Mouse (Mus musculus): ENCODE data around the gene Acer3. TPM values are rescaled to one million over a fixed set of nuclear protein-coding genes. Genes with fewer than 3 reads are reported as not detected.

Acer3 gene
- polyA plus RNA-seq, 1 experiment from 2014 or later = 21.5 TPM

DNA sequence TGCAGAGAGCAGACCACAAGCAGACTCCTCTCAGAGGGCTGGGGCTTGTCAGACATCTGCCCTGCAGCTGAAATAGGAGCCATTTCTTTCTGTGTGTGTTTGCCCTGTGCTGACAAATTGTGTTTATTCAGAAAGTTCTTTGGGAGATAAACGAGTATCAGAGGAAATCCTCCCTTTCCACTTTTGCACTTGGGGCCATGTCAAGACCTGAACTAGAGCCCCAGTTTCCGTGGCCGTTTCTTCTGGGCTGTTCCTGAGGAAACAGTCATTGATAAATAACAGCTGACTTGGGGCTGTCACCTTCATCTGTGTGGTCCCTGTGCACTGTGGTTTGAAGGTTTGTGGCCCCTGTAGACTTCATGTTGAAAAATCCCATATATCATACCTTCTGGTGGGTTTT is 10.9 kb upstream of the Acer3 start:
- Histone ChIP-seq H3K4me1 (ENCODE audit: control insufficient read depth, insufficient read depth, low read length) (no peaks in the 10 kb centered on the region), H3K9me3 (replicated peaks; ENCODE audit: control insufficient read depth, low read length) (no peaks in the 10 kb centered on the region), H3K27me3 (ENCODE audit: control insufficient read depth, insufficient read depth, low read length) (no peaks in the 10 kb centered on the region), H3K36me3 (replicated peaks; ENCODE audit: control insufficient read depth, insufficient read depth, low read depth, low read length) (no peaks in the 10 kb centered on the region), H3K4me3 (ENCODE audit: low read depth, low read length) (no peak overlapping the region), H3K4me2 (ENCODE audit: low read depth, low read length) (no peak overlapping the region), H3K27ac (replicated peaks; ENCODE audit: low read depth, low read length) (no peak overlapping the region), H3K9ac (replicated peaks; ENCODE audit: low read length) (no peak overlapping the region)
- WGBS = 34% methylated on average over 3 of the region's 3 CpGs
- no peak for ATAC-seq (replicated peaks; ENCODE audit: insufficient number of reproducible peaks, low FRiP score, low TSS enrichment, low read depth)
- DNase-seq (ENCODE audit: low spot score) = no peak

DNA sequence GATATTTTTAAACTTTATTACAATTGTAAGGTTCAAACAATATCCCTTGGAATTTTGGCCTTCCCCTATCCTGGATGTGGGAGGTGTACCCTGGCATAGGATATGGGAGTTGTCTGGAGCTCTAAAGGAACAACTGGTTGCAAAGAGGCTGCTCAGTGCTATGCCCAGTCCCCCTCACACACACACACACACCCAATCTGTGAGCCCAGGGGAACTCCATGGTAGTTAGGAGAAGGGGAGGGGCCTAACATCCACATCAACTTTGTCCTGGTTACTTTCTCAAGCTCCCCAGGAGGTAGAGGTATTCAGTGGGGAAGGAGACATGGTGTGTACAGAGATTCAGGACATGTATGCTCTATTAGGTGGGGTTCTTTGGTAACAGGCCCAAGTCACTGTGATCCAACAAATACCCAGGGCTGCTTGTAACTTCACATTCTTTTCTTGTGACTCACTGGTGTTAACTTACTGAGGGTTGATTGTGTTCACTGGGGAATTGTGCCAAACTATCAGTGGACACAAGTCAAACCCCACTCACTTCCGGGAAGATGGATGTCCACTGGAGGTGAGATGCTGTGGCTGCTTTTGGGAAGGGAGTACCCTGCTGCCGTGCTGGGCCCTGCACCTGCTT is 9.5 kb upstream of the Acer3 start:
- Histone ChIP-seq H3K4me3 (ENCODE audit: low read depth, low read length) (no peak overlapping the region), H3K9ac (replicated peaks; ENCODE audit: low read length) (no peak overlapping the region), H3K4me2 (ENCODE audit: low read depth, low read length) (no peak overlapping the region), H3K4me1 (ENCODE audit: control insufficient read depth, insufficient read depth, low read length) (no peaks in the 10 kb centered on the region), H3K9me3 (replicated peaks; ENCODE audit: control insufficient read depth, low read length) (no peaks in the 10 kb centered on the region), H3K27ac (replicated peaks; ENCODE audit: low read depth, low read length) (no peak overlapping the region), H3K27me3 (ENCODE audit: control insufficient read depth, insufficient read depth, low read length) (no peaks in the 10 kb centered on the region), H3K36me3 (replicated peaks; ENCODE audit: control insufficient read depth, insufficient read depth, low read depth, low read length) (no peaks in the 10 kb centered on the region)
- 84% methylated on average over 2 of the region's 2 CpGs for WGBS
- DNase-seq (ENCODE audit: low spot score) (no peak), ATAC-seq (replicated peaks; ENCODE audit: insufficient number of reproducible peaks, low FRiP score, low TSS enrichment, low read depth) (no peak)

DNA sequence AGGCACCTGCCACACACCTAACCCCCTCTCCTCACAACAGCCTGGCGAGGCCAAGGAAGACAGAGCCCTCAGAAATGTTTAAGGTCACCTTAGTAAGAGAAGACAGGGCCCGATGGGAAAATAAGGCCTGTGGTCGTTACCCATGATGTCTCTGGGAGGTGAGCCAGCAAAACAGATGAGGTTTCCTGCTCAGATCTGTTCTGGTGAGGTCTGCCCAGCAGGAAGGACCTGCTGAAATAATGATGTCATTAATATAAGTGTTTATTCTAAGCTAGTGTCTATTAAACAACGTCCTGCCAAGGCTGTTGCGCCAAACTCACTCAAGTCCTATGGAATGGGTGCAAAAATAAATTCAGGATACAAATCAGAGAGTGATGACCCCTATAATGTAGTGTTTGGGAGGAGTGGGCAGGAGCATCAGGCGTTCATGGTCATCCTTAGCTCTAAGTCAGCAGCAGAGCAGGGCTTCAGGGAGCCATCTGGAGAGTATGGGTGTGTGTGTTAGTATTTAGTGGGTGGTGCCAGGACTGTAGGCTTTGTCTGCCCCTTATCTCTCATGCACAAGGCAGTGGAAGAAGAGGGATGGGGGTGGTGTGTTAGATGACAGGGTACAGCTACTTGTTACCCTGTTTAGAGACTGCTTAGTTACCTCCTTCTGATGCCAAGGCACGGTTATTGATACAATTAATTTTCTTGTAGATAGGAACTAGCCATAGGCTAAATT is 8.8 kb upstream of the Acer3 start:
- no peaks in the 10 kb centered on the region for H3K36me3 ChIP-seq (replicated peaks; ENCODE audit: control insufficient read depth, insufficient read depth, low read depth, low read length)

DNA sequence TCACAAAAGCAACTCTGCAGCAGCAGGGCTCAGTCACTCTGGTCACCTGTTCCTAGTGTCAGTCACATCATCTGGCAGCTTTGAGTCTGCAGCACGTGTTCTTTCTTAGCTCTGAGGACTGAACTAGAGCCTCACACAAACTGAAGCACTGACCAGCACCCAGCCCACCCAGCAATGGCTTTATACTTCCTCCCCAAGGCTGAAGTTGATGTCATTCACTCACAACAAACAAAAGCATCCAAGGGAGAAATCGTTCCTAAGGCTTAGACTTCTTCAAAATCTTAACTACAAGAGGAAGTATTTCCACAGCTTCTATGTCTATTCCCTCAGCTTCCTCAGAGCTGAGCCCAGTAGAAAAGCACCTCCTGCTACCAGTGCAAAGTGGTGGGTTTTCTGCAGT is 7.3 kb upstream of the Acer3 start:
- Histone ChIP-seq H3K4me3 (ENCODE audit: low read depth, low read length) (no peak overlapping the region), H3K9ac (replicated peaks; ENCODE audit: low read length) (no peak overlapping the region), H3K9me3 (replicated peaks; ENCODE audit: control insufficient read depth, low read length) (no peaks in the 10 kb centered on the region), H3K4me2 (ENCODE audit: low read depth, low read length) (no peak overlapping the region), H3K27me3 (ENCODE audit: control insufficient read depth, insufficient read depth, low read length) (no peaks in the 10 kb centered on the region), H3K27ac (replicated peaks; ENCODE audit: low read depth, low read length) (no peak overlapping the region), H3K4me1 (ENCODE audit: control insufficient read depth, insufficient read depth, low read length) (no peaks in the 10 kb centered on the region), H3K36me3 (replicated peaks; ENCODE audit: control insufficient read depth, insufficient read depth, low read depth, low read length) (no peaks in the 10 kb centered on the region)
- 53% methylated on average over 2 of the region's 2 CpGs for WGBS
- DNase-seq (ENCODE audit: low spot score) (no peak), ATAC-seq (replicated peaks; ENCODE audit: insufficient number of reproducible peaks, low FRiP score, low TSS enrichment, low read depth) (no peak)

More for the DNA sequence above, 8.8 kb upstream of the Acer3 start:
- Histone ChIP-seq H3K4me1 (ENCODE audit: control insufficient read depth, insufficient read depth, low read length) (no peaks in the 10 kb centered on the region), H3K9ac (replicated peaks; ENCODE audit: low read length) (no peak overlapping the region), H3K27ac (replicated peaks; ENCODE audit: low read depth, low read length) (no peak overlapping the region), H3K9me3 (replicated peaks; ENCODE audit: control insufficient read depth, low read length) (no peaks in the 10 kb centered on the region), H3K4me3 (ENCODE audit: low read depth, low read length) (no peak overlapping the region), H3K4me2 (ENCODE audit: low read depth, low read length) (no peak overlapping the region), H3K27me3 (ENCODE audit: control insufficient read depth, insufficient read depth, low read length) (no peaks in the 10 kb centered on the region)
- no peak for DNase-seq (ENCODE audit: low spot score)
- no peak for ATAC-seq (replicated peaks; ENCODE audit: insufficient number of reproducible peaks, low FRiP score, low TSS enrichment, low read depth)
- 81% methylated on average over 7 of the region's 7 CpGs for WGBS

DNA sequence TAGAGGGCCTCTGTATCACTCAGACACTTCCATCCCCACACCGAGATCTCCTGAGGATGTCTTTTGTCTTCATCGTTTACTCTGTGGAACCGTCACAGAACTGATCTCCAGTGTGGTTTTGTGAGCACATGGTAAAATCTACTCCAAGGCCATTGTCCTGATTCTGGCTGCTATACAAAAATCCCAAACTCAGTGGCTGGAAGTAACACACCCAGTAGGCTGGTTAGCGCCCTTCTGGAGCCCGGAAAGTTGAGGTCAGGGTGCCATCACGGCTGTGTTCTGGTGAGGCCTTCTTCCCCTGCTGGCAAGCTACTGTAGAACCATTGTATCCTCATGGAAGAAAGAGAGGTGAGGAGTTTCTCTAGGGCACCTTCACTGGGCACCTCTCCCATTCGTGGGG is 5.0 kb upstream of the Acer3 start:
- 83% methylated on average over 7 of the region's 7 CpGs for WGBS
- no peaks in the 10 kb centered on the region for H3K9me3 ChIP-seq (replicated peaks; ENCODE audit: control insufficient read depth, low read length)
- H3K4me3 ChIP-seq (ENCODE audit: low read depth, low read length) = no peak overlapping the region
- no peaks in the 10 kb centered on the region for H3K4me1 ChIP-seq (ENCODE audit: control insufficient read depth, insufficient read depth, low read length)
- no peak overlapping the region for H3K27ac ChIP-seq (replicated peaks; ENCODE audit: low read depth, low read length)
- no peak overlapping the region for H3K4me2 ChIP-seq (ENCODE audit: low read depth, low read length)
- H3K9ac ChIP-seq (replicated peaks; ENCODE audit: low read length) = no peak overlapping the region
- DNase-seq (ENCODE audit: low spot score) = no peak
- ATAC-seq (replicated peaks; ENCODE audit: insufficient number of reproducible peaks, low FRiP score, low TSS enrichment, low read depth) = no peak
- H3K36me3 ChIP-seq (replicated peaks; ENCODE audit: control insufficient read depth, insufficient read depth, low read depth, low read length) = no peaks in the 10 kb centered on the region
- H3K27me3 ChIP-seq (ENCODE audit: control insufficient read depth, insufficient read depth, low read length) = no peaks in the 10 kb centered on the region

GRCm38 (mm10) chr7:98324228-98324627 is 3.2 kb upstream of the Acer3 start:
- 78% methylated on average over 1 of the region's 1 CpGs for WGBS
- Histone ChIP-seq H3K9ac (replicated peaks; ENCODE audit: low read length) (no peak overlapping the region), H3K27ac (replicated peaks; ENCODE audit: low read depth, low read length) (no peak overlapping the region), H3K4me3 (ENCODE audit: low read depth, low read length) (no peak overlapping the region), H3K9me3 (replicated peaks; ENCODE audit: control insufficient read depth, low read length) (no peaks in the 10 kb centered on the region), H3K4me1 (ENCODE audit: control insufficient read depth, insufficient read depth, low read length) (no peaks in the 10 kb centered on the region), H3K36me3 (replicated peaks; ENCODE audit: control insufficient read depth, insufficient read depth, low read depth, low read length) (no peaks in the 10 kb centered on the region), H3K4me2 (ENCODE audit: low read depth, low read length) (no peak overlapping the region), H3K27me3 (ENCODE audit: control insufficient read depth, insufficient read depth, low read length) (no peaks in the 10 kb centered on the region)
- ATAC-seq (replicated peaks; ENCODE audit: insufficient number of reproducible peaks, low FRiP score, low TSS enrichment, low read depth) (no peak), DNase-seq (ENCODE audit: low spot score) (no peak)

DNA sequence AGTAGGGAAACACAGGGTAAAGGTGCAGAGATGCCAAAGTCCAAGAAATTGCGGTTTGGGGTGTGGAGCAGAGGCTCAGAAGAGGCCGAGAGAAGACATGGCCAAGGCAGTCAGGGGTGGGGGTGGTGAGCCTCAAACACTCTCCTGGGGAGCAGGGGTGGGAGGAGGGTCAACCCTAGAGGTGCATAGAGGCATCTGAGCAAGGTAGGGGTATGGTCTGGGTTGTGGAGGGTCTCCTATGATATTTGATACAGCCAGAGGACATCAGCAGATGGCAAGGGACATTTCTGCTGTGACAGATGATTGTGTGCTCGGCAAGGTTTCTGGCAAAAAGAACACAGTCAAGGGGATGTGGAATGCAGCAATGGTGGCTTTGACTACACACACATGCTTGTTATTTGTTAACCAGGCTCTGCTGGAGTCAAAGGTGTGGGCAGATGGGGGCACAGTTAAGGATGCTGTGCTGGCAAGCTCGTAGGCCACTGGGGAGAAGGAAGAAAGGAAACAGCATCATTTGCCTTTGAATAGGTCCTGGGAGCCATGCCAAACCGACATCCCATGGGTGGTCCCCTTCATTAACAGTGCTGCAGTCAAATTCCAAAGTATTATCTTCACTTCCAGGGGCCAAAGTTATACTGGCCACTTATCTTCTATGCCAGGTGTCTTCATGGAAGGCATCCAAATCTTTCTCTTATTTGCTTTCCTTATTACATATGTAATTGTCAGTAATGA is 2.4 kb upstream of the Acer3 start:
- DNase-seq (ENCODE audit: low spot score) (no peak), ATAC-seq (replicated peaks; ENCODE audit: insufficient number of reproducible peaks, low FRiP score, low TSS enrichment, low read depth) (no peak)
- Histone ChIP-seq H3K9ac (replicated peaks; ENCODE audit: low read length) (no peak overlapping the region), H3K4me1 (ENCODE audit: control insufficient read depth, insufficient read depth, low read length) (no peaks in the 10 kb centered on the region), H3K36me3 (replicated peaks; ENCODE audit: control insufficient read depth, insufficient read depth, low read depth, low read length) (no peaks in the 10 kb centered on the region), H3K4me2 (ENCODE audit: low read depth, low read length) (no peak overlapping the region), H3K27ac (replicated peaks; ENCODE audit: low read depth, low read length) (no peak overlapping the region), H3K4me3 (ENCODE audit: low read depth, low read length) (no peak overlapping the region), H3K27me3 (ENCODE audit: control insufficient read depth, insufficient read depth, low read length) (no peaks in the 10 kb centered on the region), H3K9me3 (replicated peaks; ENCODE audit: control insufficient read depth, low read length) (no peaks in the 10 kb centered on the region)
- 37% methylated on average over 5 of the region's 5 CpGs for WGBS

DNA sequence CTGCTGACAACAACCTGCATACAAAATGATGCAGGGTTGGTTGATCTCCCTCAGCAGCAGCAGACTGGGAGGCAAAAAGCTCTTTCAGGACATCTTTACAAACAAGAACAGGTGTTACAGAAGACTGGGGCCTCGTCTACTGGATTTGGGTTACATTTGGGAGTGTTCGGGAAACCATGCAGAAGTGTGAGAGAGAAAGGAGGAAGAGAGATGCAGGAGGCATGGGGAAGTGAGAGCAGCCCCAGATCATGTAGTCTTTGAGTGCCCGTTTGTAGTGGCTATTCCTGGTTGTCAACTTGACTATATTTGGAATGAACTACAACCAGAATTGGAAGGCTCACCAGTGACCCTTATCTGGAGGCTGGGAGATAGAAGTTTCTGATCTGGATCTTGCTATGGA is 1.4 kb upstream of the Acer3 start:
- H3K4me2 ChIP-seq (ENCODE audit: low read depth, low read length) = no peak overlapping the region
- 72% methylated on average over 3 of the region's 3 CpGs for WGBS
- H3K27ac ChIP-seq (replicated peaks; ENCODE audit: low read depth, low read length) = no peak overlapping the region
- H3K9me3 ChIP-seq (replicated peaks; ENCODE audit: control insufficient read depth, low read length) = no peaks in the 10 kb centered on the region
- H3K36me3 ChIP-seq (replicated peaks; ENCODE audit: control insufficient read depth, insufficient read depth, low read depth, low read length) = no peaks in the 10 kb centered on the region
- H3K4me1 ChIP-seq (ENCODE audit: control insufficient read depth, insufficient read depth, low read length) = no peaks in the 10 kb centered on the region
- DNase-seq (ENCODE audit: low spot score) = no peak
- no peaks in the 10 kb centered on the region for H3K27me3 ChIP-seq (ENCODE audit: control insufficient read depth, insufficient read depth, low read length)
- no peak overlapping the region for H3K9ac ChIP-seq (replicated peaks; ENCODE audit: low read length)
- no peak for ATAC-seq (replicated peaks; ENCODE audit: insufficient number of reproducible peaks, low FRiP score, low TSS enrichment, low read depth)
- no peak overlapping the region for H3K4me3 ChIP-seq (ENCODE audit: low read depth, low read length)
